Mouse (Mus musculus): Measurements from ENCODE around the gene Gp1ba.

DNA sequence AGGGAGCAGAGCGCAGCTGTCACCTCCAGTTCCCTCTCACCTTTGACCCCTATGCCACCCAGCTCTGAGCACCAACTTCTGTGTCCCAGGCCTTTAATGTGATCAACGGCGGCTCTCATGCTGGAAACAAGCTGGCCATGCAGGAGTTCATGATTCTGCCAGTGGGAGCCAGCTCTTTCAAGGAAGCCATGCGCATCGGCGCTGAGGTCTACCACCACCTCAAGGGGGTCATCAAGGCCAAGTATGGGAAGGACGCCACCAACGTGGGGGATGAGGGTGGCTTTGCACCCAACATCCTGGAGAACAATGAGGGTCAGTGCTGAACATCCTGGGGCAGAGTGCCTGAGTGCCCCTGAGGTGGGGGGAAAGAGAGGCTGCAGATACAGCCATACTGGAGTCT lies 21.6 kb downstream of the Gp1ba start:
- no peak for TF ChIP-seq ZNF384 (IDR thresholded peaks at IDR 0.05; ENCODE audit: low read depth, low read length)
- TF ChIP-seq HCFC1 (IDR thresholded peaks at IDR 0.05; ENCODE audit: borderline replicate concordance, insufficient read depth, low read length) = no peak
- no peak for TF ChIP-seq CHD2 (IDR thresholded peaks at IDR 0.05; ENCODE audit: low read depth, low read length)
- no peak for TF ChIP-seq MAFK (IDR thresholded peaks at IDR 0.05; ENCODE audit: insufficient read depth, low read depth, low read length)
- TF ChIP-seq ZC3H11A (IDR thresholded peaks at IDR 0.05; ENCODE audit: borderline replicate concordance, low read depth, low read length) = no peak
